Mouse (Mus musculus): ENCODE measurements around the gene Mkrn2.

GRCm38 (mm10) chr6:115594463-115594862, 7.2 kb upstream of the Mkrn2 start:
- TF ChIP-seq CTCF (IDR thresholded peaks at IDR 0.05; ENCODE audit: extremely low read depth, insufficient read depth, low read length) (no peak), POLR2A (IDR thresholded peaks at IDR 0.05; ENCODE audit: extremely low read depth, insufficient read depth, low read length) (no peak)

Data from cortical plate, adult 2 months (tissue).